Mouse (Mus musculus): ENCODE data around the gene Pde3a.

DNA sequence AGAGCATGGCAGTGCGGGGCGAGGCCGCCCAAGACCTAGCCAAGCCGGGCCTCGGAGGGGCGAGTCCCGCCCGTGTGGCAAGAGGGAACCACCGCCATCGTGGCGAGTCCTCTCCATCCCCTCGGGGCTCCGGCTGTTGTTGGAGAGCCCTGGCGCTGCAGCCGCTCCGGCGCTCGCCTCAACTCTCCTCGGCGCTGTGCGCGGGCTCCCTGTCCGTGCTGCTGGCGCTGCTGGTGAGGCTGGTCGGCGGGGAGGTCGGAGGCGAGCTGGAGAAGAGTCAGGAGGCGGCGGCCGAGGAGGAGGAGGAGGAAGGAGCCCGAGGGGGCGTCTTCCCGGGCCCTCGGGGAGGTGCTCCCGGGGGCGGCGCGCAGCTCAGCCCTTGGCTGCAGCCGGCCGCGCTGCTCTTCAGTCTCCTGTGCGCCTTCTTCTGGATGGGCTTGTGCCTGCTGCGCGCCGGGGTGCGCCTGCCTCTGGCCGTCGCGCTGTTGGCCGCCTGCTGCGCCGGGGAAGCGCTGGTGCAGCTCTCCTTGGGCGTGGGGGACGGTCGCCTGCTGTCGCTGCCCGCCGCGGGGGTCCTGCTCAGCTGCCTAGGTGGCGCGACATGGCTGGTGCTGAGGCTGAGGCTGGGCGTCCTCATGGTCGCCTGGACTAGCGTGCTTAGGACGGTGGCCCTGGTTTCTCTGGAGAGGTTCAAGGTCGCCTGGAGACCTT lies 671 bp downstream of the Pde3a start:
- TF ChIP-seq CTCF (IDR thresholded peaks at IDR 0.05; ENCODE audit: low read depth), result no peak
- TF ChIP-seq EP300 (IDR thresholded peaks at IDR 0.05; ENCODE audit: low read depth), result no peak

All from liver, embryonic 14.5 days (tissue).